Mouse (Mus musculus): ENCODE results near the gene Zfp668. TPM values are rescaled to one million over a fixed set of nuclear protein-coding genes. Genes with fewer than 3 reads are reported as not detected.

Gene Zfp668
- polyA plus RNA-seq, 1 experiment from 2014 or later: 39.9 TPM

Other genes starting within 250 kb of the Zfp668 start
- 44.5 and 50.4 TPM in 2 replicates for gene Bcl7c, start 167.9 kb downstream of the Zfp668 start, polyA plus RNA-seq (2016; fragmentation: Nextera tagmentation; extraction: Ambion mirVana)
- gene Ctf1, start 164.1 kb downstream of the Zfp668 start, polyA plus RNA-seq (2016; fragmentation: Nextera tagmentation; extraction: Ambion mirVana): 5.9 and 6.0 TPM in 2 replicates
- 0.33 and 0.39 TPM in 2 replicates for gene Ctf2, start 144.7 kb downstream of the Zfp668 start, polyA plus RNA-seq (2016; fragmentation: Nextera tagmentation; extraction: Ambion mirVana)
- 7.6 and 8.2 TPM in 2 replicates for gene Fbxl19, start 132.3 kb downstream of the Zfp668 start, polyA plus RNA-seq (2016; fragmentation: Nextera tagmentation; extraction: Ambion mirVana)
- gene Orai3, start 107.0 kb downstream of the Zfp668 start, polyA plus RNA-seq (2016; fragmentation: Nextera tagmentation; extraction: Ambion mirVana): 8.4 and 9.8 TPM in 2 replicates
- gene Setd1a, start 100.2 kb downstream of the Zfp668 start, polyA plus RNA-seq (2016; fragmentation: Nextera tagmentation; extraction: Ambion mirVana): 16.0 and 17.1 TPM in 2 replicates
- gene Gm49388, start 91.2 kb downstream of the Zfp668 start, polyA plus RNA-seq (2016; fragmentation: Nextera tagmentation; extraction: Ambion mirVana): not detected in 2 replicates
- gene Hsd3b7, start 76.2 kb downstream of the Zfp668 start, polyA plus RNA-seq (2016; fragmentation: Nextera tagmentation; extraction: Ambion mirVana): 5.4 and 5.8 TPM in 2 replicates
- 23.7 and 24.6 TPM in 2 replicates for gene Stx4a, start 52.5 kb downstream of the Zfp668 start, polyA plus RNA-seq (2016; fragmentation: Nextera tagmentation; extraction: Ambion mirVana)
- 5.5 and 6.1 TPM in 2 replicates for gene Stx1b, start 52.3 kb downstream of the Zfp668 start, polyA plus RNA-seq (2016; fragmentation: Nextera tagmentation; extraction: Ambion mirVana)
- 18.6 and 19.5 TPM in 2 replicates for gene Zfp646, start 607 bp downstream of the Zfp668 start, polyA plus RNA-seq (2016; fragmentation: Nextera tagmentation; extraction: Ambion mirVana)
- gene Prss53, start 14.1 kb upstream of the Zfp668 start, polyA plus RNA-seq (2016; fragmentation: Nextera tagmentation; extraction: Ambion mirVana): 0.32 and 0.49 TPM in 2 replicates
- gene Gm21974, start 18.6 kb upstream of the Zfp668 start, polyA plus RNA-seq (2016; fragmentation: Nextera tagmentation; extraction: Ambion mirVana): not detected in 2 replicates
- 32.2 and 41.4 TPM in 2 replicates for gene Vkorc1, start 18.8 kb upstream of the Zfp668 start, polyA plus RNA-seq (2016; fragmentation: Nextera tagmentation; extraction: Ambion mirVana)
- 130 and 140 TPM in 2 replicates for gene Bckdk, start 27.3 kb upstream of the Zfp668 start, polyA plus RNA-seq (2016; fragmentation: Nextera tagmentation; extraction: Ambion mirVana)
- gene Kat8, start 35.7 kb upstream of the Zfp668 start, polyA plus RNA-seq (2016; fragmentation: Nextera tagmentation; extraction: Ambion mirVana): 47.4 and 49.0 TPM in 2 replicates
- 5.0 and 5.9 TPM in 2 replicates for gene Prss8, start 53.3 kb upstream of the Zfp668 start, polyA plus RNA-seq (2016; fragmentation: Nextera tagmentation; extraction: Ambion mirVana)
- 11.5 and 12.5 TPM in 2 replicates for gene Prss36, start 69.9 kb upstream of the Zfp668 start, polyA plus RNA-seq (2016; fragmentation: Nextera tagmentation; extraction: Ambion mirVana)
- 362 and 407 TPM in 2 replicates for gene Fus, start 90.6 kb upstream of the Zfp668 start, polyA plus RNA-seq (2016; fragmentation: Nextera tagmentation; extraction: Ambion mirVana)
- 6.3 and 6.6 TPM in 2 replicates for gene Pycard, start 117.0 kb upstream of the Zfp668 start, polyA plus RNA-seq (2016; fragmentation: Nextera tagmentation; extraction: Ambion mirVana)
- not detected in 2 replicates for gene Trim72, start 127.1 kb upstream of the Zfp668 start, polyA plus RNA-seq (2016; fragmentation: Nextera tagmentation; extraction: Ambion mirVana)
- 0.33 and 0.40 TPM in 2 replicates for gene Itgam, start 185.8 kb upstream of the Zfp668 start, polyA plus RNA-seq (2016; fragmentation: Nextera tagmentation; extraction: Ambion mirVana)
- gene Gm49368, start 185.9 kb upstream of the Zfp668 start, polyA plus RNA-seq (2016; fragmentation: Nextera tagmentation; extraction: Ambion mirVana): not detected in 2 replicates